9 mouse cellular contexts compared by ENCODE assay signal in genomic region chr16:44616376-44616775, GRCm38 (mm10). TPM values are rescaled to one million over a fixed set of nuclear protein-coding genes. Genes with fewer than 3 reads are reported as not detected.
DNase-seq lines count a peak whose midpoint lies in the region; TF ChIP-seq lines count a peak whose summit lies in the region.
"Had no signal": no experiment of that assay in that cellular context is flagged by ENCODE, and none has a peak within 500 bp of the region (broad histone marks: within the 10 kb centered on the region; RNA-seq: fewer than 3 reads in every experiment).

No protein-coding gene starts in this region.

- H3K27ac ChIP-seq in left cerebral cortex, adult 2 months: no peak overlapping the region

- TF ChIP-seq CTCF in left cerebral cortex, adult 2 months (IDR thresholded peaks at IDR 0.05): no peak

- intact Hi-C loops in heart, postnatal 25 days (cut with DNase I): no loop called here
- intact Hi-C loops in left cerebral cortex, adult 2 months (cut with DNase I): loop anchor here (5.0 kb wide), 2 partner anchors 59 to 66 kb away; partner anchors contain the start of gene Boc

- peak; percentile 8 to 17 for DNase-seq in heart, adult 9 months (ENCODE audit: low spot score in 2 of 2)
- DNase-seq in heart, postnatal 25 days (ENCODE audit: low spot score): no peak
- DNase-seq in cerebellum, adult 8-10 months: peak; percentile 54
- peak; percentile 90 for DNase-seq in forelimb bud, embryonic 11.5 days (ENCODE audit: low read depth, low spot score)
- peak; percentile 71 for DNase-seq in lung, postnatal 10 days
- DNase-seq in left cerebral cortex, adult 2 months (ENCODE audit: extremely low spot score in 1 of 2, low spot score in 2 of 2): no peak
- no peak for DNase-seq in right cerebral cortex, adult 18-20 months
- no peak for DNase-seq in layer of hippocampus, adult 9-10 months (ENCODE audit: low spot score)

- H3K4me3 ChIP-seq in left cerebral cortex, adult 2 months: no peak overlapping the region
- H3K4me3 ChIP-seq: erythroblast, embryonic 14.5 days had no signal

RNA-seq across cellular contexts. Expression of gene Boc, which starts 57.7 kb away (rescaled TPM):
- total RNA-seq in heart, postnatal 25 days (2021): 1 to 10 TPM; 4.5 to 5.8 TPM
- 10 to 100 TPM; 18.7 to 20.0 TPM for total RNA-seq in left cerebral cortex, adult 2 months (2021)

Comparison
In these comparisons a context has a peak if more than half of its experiments do, and no peak if none do; other contexts are left out.
1. DNase-seq: peak in heart, adult 9 months (2 of 2), cerebellum, adult 8-10 months (single experiment), forelimb bud, embryonic 11.5 days (single experiment) and lung, postnatal 10 days (single experiment); none in heart, postnatal 25 days (single experiment), left cerebral cortex, adult 2 months (0 of 2), right cerebral cortex, adult 18-20 months (single experiment) and layer of hippocampus, adult 9-10 months (single experiment).